Mouse (Mus musculus): ENCODE data around the gene Ksr1. TPM values are rescaled to one million over a fixed set of nuclear protein-coding genes. Genes with fewer than 3 reads are reported as not detected.

Gene Ksr1
- polyA plus RNA-seq, 1 experiment from 2014 or later, result 3.5 TPM

DNA sequence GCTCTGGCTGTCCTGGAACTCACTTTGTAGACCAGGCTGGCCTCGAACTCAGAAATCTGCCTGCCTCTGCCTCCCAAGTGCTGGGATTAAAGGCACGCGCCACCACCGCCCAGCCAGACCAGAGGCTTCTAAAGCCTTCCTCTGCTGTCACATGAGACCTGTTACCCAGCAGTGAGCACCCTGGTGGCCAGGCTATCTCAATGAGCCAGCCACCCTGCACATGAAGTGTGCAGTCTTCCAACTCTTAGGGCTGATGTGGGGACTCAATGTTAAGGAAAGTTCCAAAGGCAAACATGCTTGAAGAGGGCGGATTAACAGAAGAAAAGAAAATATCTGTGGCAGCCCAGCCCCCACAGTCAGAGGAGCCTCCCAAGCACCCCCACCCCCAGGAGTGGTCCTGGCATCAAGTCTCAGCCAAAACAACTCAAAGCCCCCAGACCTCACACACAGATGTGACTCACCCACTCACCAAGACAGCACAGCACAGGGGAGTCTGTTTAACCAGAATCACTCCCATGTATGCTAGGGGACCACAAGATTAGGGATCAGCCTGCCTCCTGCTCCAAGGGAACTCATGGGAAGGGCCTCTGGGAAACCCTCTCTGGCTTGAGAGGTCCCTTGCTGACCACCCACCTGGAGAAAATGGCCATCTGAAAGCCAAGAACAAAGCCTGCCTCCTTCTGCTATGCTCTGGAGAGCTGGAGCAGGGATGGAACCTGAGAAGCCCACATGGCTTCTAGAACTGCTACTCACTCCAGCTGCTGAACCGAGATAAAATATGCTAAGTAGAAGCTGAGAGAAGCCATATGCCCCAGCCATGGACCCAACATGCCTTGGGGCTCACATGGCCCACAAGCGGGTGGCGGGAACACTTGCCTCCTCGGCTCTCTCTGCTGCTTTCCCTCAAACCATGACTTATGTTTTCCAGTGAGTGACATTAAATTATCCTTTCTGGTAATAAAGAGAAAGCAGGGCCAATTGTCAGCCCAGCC is 91.8 kb downstream of the Ksr1 start:
- Histone ChIP-seq H3K4me3 (no peak overlapping the region), H3K9ac (no peak overlapping the region), H3K27ac (peak overlapping the region; percentile 12; the same call in 1 of the 2 replicates), H3K9me3 (no peaks in the 10 kb centered on the region), H3K36me3 (no peaks in the 10 kb centered on the region), H3K4me1 (replicated peaks) (peaks cover 44% of the 10 kb centered on the region), H3K4me2 (no peak overlapping the region), H3K27me3 (no peaks in the 10 kb centered on the region)
- no peak for ATAC-seq (ENCODE audit: low FRiP score)
- WGBS, result 70% methylated on average over 9 of the region's 9 CpGs

DNA sequence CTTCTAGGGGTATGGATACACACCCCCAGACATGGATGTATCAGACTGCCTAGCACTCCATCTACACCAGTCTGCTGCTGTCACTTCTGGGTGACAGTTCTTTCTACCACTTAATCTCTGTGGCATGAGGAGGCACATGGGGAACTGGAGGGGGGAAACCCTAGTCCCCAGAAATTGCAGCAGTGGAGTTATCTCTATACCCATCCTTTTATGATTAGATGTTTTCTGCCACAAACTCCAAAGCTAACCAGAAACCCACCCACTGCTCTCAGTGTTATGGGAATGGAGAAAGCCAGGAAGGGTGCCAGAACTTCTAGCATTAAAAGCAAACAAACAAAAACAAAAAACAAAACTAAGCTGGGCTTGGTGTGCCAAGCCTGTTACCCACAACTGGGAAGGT is 92.8 kb downstream of the Ksr1 start:
- H3K4me2 ChIP-seq, result no peak overlapping the region
- no peaks in the 10 kb centered on the region for H3K36me3 ChIP-seq
- peaks cover 42% of the 10 kb centered on the region for H3K4me1 ChIP-seq (replicated peaks)
- H3K27me3 ChIP-seq, result no peaks in the 10 kb centered on the region
- 0 out of 2 replicates have a peak overlapping the region, but pooled peaks have one; percentile 40 for H3K27ac ChIP-seq
- no peak for ATAC-seq (ENCODE audit: low FRiP score)
- H3K4me3 ChIP-seq, result no peak overlapping the region
- no peak overlapping the region for H3K9ac ChIP-seq
- H3K9me3 ChIP-seq, result no peaks in the 10 kb centered on the region

- H3K9ac ChIP-seq, result no peak overlapping the region
- H3K4me2 ChIP-seq, result no peak overlapping the region
- no peak for ATAC-seq (ENCODE audit: low FRiP score)
- H3K4me1 ChIP-seq (replicated peaks), result peaks cover 38% of the 10 kb centered on the region
- no peaks in the 10 kb centered on the region for H3K27me3 ChIP-seq
- H3K36me3 ChIP-seq, result no peaks in the 10 kb centered on the region
- H3K4me3 ChIP-seq, result no peak overlapping the region
- H3K27ac ChIP-seq, result 0 out of 2 replicates have a peak overlapping the region, but pooled peaks have one; percentile 40
- no peaks in the 10 kb centered on the region for H3K9me3 ChIP-seq
- 59% methylated on average over 6 of the region's 6 CpGs for WGBS
Observed at GRCm38 (mm10) chr11:79052769-79053168, 93.4 kb downstream of the Ksr1 start.

DNA sequence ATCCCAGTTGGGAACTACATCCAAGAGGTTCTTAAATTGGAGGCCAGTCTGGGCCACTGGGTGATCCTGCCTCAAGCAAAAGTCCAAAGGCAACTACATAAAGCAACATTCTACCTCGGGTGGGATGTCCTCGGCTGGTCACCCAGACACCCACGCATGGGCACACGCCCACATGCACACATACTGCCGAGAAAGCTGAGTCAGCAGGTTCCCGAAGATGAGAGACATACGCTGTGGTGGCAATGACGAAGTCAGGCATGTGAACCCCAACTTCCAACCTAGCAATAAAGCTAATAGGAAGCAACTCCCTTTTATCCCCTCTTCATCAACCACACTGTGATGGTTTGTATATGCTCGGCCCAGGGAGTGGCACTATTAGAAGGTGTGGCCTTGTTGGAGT is 94.7 kb downstream of the Ksr1 start:
- no peak overlapping the region for H3K9ac ChIP-seq
- WGBS, result 92% methylated on average over 9 of the region's 9 CpGs
- no peaks in the 10 kb centered on the region for H3K36me3 ChIP-seq
- no peak overlapping the region for H3K4me3 ChIP-seq
- H3K4me1 ChIP-seq (replicated peaks), result peaks cover 38% of the 10 kb centered on the region
- H3K27ac ChIP-seq, result no peak overlapping the region; the same call in 1 of the 2 replicates
- no peaks in the 10 kb centered on the region for H3K9me3 ChIP-seq
- no peak for ATAC-seq (ENCODE audit: low FRiP score)
- H3K27me3 ChIP-seq, result no peaks in the 10 kb centered on the region
- H3K4me2 ChIP-seq, result no peak overlapping the region

GRCm38 (mm10) chr11:79050781-79051507 is 95.3 kb downstream of the Ksr1 start:
- Histone ChIP-seq H3K27ac (no peak overlapping the region; the same call in 1 of the 2 replicates), H3K4me3 (no peak overlapping the region), H3K27me3 (no peaks in the 10 kb centered on the region), H3K4me2 (no peak overlapping the region), H3K9me3 (no peaks in the 10 kb centered on the region), H3K4me1 (replicated peaks) (peaks cover 41% of the 10 kb centered on the region), H3K9ac (no peak overlapping the region), H3K36me3 (no peaks in the 10 kb centered on the region)
- ATAC-seq (ENCODE audit: low FRiP score), result no peak
- 92% methylated on average over 16 of the region's 16 CpGs for WGBS

- H3K9ac ChIP-seq, result no peak overlapping the region
- no peak overlapping the region for H3K27ac ChIP-seq
- no peaks in the 10 kb centered on the region for H3K9me3 ChIP-seq
- no peak for ATAC-seq (ENCODE audit: low FRiP score)
- H3K4me3 ChIP-seq, result no peak overlapping the region
- H3K27me3 ChIP-seq, result no peaks in the 10 kb centered on the region
- peaks cover 11% of the 10 kb centered on the region for H3K36me3 ChIP-seq
- H3K4me1 ChIP-seq (replicated peaks), result peaks cover 24% of the 10 kb centered on the region
- WGBS, result 83% methylated on average over 4 of the region's 4 CpGs
- no peak overlapping the region for H3K4me2 ChIP-seq
Observed at GRCm38 (mm10) chr11:79048906-79049305, 97.3 kb downstream of the Ksr1 start.

- Histone ChIP-seq H3K9me3 (no peaks in the 10 kb centered on the region), H3K36me3 (peaks cover 16% of the 10 kb centered on the region), H3K4me2 (no peak overlapping the region), H3K4me1 (replicated peaks) (peaks cover 19% of the 10 kb centered on the region), H3K27me3 (no peaks in the 10 kb centered on the region), H3K4me3 (no peak overlapping the region), H3K9ac (peak overlapping the region; percentile 24; the same call in 1 of the 2 replicates), H3K27ac (peak overlapping the region; percentile 69)
- 67% methylated on average over 11 of the region's 11 CpGs for WGBS
- no peak for ATAC-seq (ENCODE audit: low FRiP score)
Observed at GRCm38 (mm10) chr11:79047180-79047727, 99.0 kb downstream of the Ksr1 start.

DNA sequence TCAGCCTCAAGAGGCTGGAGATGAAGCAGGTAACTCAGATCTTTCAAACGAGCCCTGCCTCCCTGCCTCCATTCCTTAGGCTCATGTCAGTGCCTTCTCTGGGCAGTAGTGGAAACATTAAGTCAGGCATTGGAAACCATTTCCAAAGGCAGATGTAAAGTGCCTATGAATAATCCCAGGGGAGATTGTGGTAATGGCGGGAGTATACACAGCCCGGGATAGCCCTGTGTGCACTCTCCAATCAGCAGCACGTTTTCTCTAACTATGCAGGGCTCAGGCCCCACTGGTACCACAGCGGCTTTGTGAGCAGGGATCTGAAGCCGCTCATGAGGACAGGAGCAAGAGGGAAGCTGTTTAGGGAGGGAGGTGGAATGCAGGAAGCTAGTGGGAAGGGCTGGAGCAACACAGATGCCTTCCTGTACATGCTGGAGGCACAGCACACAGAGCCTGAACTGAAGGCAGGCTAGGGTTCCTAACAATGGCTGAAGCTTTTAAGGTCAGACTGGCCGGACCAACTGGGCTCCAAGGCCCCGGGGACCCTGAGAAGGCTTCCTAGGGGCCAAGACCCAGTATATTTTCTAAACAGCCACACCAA is 99.5 kb downstream of the Ksr1 start:
- 0 out of 2 replicates have a peak, but pooled peaks have one; percentile 49 for ATAC-seq (ENCODE audit: low FRiP score)
- WGBS, result 41% methylated on average over 8 of the region's 8 CpGs
- peak overlapping the region; percentile 24; the same call in 1 of the 2 replicates for H3K9ac ChIP-seq

GRCm38 (mm10) chr11:79045231-79045630 is 101.0 kb downstream of the Ksr1 start:
- H3K36me3 ChIP-seq, result peaks cover 31% of the 10 kb centered on the region
- 92% methylated on average over 9 of the region's 9 CpGs for WGBS
- H3K27ac ChIP-seq, result no peak overlapping the region
- no peak overlapping the region for H3K9ac ChIP-seq
- H3K27me3 ChIP-seq, result no peaks in the 10 kb centered on the region
- peaks cover 25% of the 10 kb centered on the region for H3K4me1 ChIP-seq (replicated peaks)
- no peaks in the 10 kb centered on the region for H3K9me3 ChIP-seq
- no peak overlapping the region for H3K4me3 ChIP-seq
- no peak overlapping the region for H3K4me2 ChIP-seq
- no peak for ATAC-seq (ENCODE audit: low FRiP score)

More for the DNA sequence above, 99.5 kb downstream of the Ksr1 start:
- H3K9me3 ChIP-seq, result no peaks in the 10 kb centered on the region
- H3K4me2 ChIP-seq, result no peak overlapping the region
- no peak overlapping the region for H3K4me3 ChIP-seq
- peaks cover 20% of the 10 kb centered on the region for H3K36me3 ChIP-seq
- peaks cover 25% of the 10 kb centered on the region for H3K4me1 ChIP-seq (replicated peaks)
- H3K27me3 ChIP-seq, result no peaks in the 10 kb centered on the region
- H3K27ac ChIP-seq, result peak overlapping the region; percentile 69

GRCm38 (mm10) chr11:79044798-79045197 is 101.4 kb downstream of the Ksr1 start:
- Histone ChIP-seq H3K9ac (no peak overlapping the region), H3K9me3 (no peaks in the 10 kb centered on the region), H3K36me3 (peaks cover 31% of the 10 kb centered on the region), H3K4me1 (replicated peaks) (peaks cover 25% of the 10 kb centered on the region), H3K4me2 (no peak overlapping the region), H3K27me3 (no peaks in the 10 kb centered on the region), H3K27ac (no peak overlapping the region), H3K4me3 (no peak overlapping the region)
- no peak for ATAC-seq (ENCODE audit: low FRiP score)
- 93% methylated on average over 25 of the region's 25 CpGs for WGBS

GRCm38 (mm10) chr11:79041908-79042430 is 104.2 kb downstream of the Ksr1 start:
- H3K4me3 ChIP-seq, result no peak overlapping the region
- peaks cover 22% of the 10 kb centered on the region for H3K4me1 ChIP-seq (replicated peaks)
- H3K4me2 ChIP-seq, result no peak overlapping the region
- WGBS, result 42% methylated on average over 14 of the region's 14 CpGs
- H3K36me3 ChIP-seq, result peaks cover 31% of the 10 kb centered on the region
- no peaks in the 10 kb centered on the region for H3K9me3 ChIP-seq
- no peaks in the 10 kb centered on the region for H3K27me3 ChIP-seq
- ATAC-seq (ENCODE audit: low FRiP score), result no peak
- 0 out of 2 replicates have a peak overlapping the region, but pooled peaks have one; percentile 39 for H3K9ac ChIP-seq
- H3K27ac ChIP-seq, result no peak overlapping the region
